Mouse (Mus musculus): Measurements from ENCODE around the gene Add3. TPM values are rescaled to one million over a fixed set of nuclear protein-coding genes. Genes with fewer than 3 reads are reported as not detected.
"Not testable (repeated sequence)": the region's sequence is repeated elsewhere in the genome, so short reads cannot be mapped to it uniquely, and the experiment has no call there.

The Add3 gene
- polyA plus RNA-seq, 1 experiment from 2014 or later = 120 TPM

GRCm38 (mm10) chr19:53225249-53226070 is 85.2 kb downstream of the Add3 start:
- not testable (repeated sequence) for H3K4me3 ChIP-seq (ENCODE audit: low read depth, low read length); H3K4me1 ChIP-seq (replicated peaks; ENCODE audit: control insufficient read depth, insufficient read depth, low read length); DNase-seq (ENCODE audit: low spot score); ATAC-seq (replicated peaks; ENCODE audit: low FRiP score, low TSS enrichment, low read depth); H3K27ac ChIP-seq (ENCODE audit: low read depth); H3K9me3 ChIP-seq (ENCODE audit: control insufficient read depth, low read length); H3K27me3 ChIP-seq (replicated peaks; ENCODE audit: control insufficient read depth, insufficient read depth, low read length); H3K4me2 ChIP-seq (ENCODE audit: low read length); H3K9ac ChIP-seq (ENCODE audit: low read length)
- 78% methylated on average over 2 of the region's 2 CpGs for WGBS
- H3K36me3 ChIP-seq (ENCODE audit: control insufficient read depth, insufficient read depth, low read length) = peaks cover 41% of the 10 kb centered on the region

DNA sequence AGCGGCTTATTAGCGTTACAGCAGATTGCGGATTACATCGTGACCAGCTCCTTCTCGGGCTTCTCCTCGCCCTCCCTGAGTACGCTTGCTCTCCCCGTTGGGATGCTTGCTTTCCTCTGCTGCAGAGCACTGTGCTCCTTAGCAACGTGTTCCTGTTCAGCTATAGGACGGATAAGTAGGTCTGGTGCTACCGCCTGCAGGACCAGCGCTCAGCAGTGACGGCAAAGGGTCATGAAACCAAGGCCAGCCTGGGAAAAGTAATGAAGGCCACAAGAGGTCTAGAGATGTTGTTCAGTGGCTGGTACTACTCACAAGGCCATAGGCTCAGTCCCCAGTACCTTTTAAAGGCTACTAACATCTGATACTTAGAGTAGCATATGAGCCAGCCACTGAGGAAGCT is 86.4 kb downstream of the Add3 start:
- Histone ChIP-seq H3K4me1 (replicated peaks; ENCODE audit: control insufficient read depth, insufficient read depth, low read length) (no peaks in the 10 kb centered on the region), H3K27me3 (replicated peaks; ENCODE audit: control insufficient read depth, insufficient read depth, low read length) (no peaks in the 10 kb centered on the region), H3K9ac (ENCODE audit: low read length) (no peak overlapping the region), H3K9me3 (ENCODE audit: control insufficient read depth, low read length) (no peaks in the 10 kb centered on the region), H3K4me2 (ENCODE audit: low read length) (no peak overlapping the region), H3K27ac (ENCODE audit: low read depth) (no peak overlapping the region), H3K36me3 (ENCODE audit: control insufficient read depth, insufficient read depth, low read length) (peaks cover 42% of the 10 kb centered on the region), H3K4me3 (ENCODE audit: low read depth, low read length) (no peak overlapping the region)
- no peak for ATAC-seq (replicated peaks; ENCODE audit: low FRiP score, low TSS enrichment, low read depth)
- DNase-seq (ENCODE audit: low spot score) = no peak
- WGBS = 73% methylated on average over 13 of the region's 13 CpGs

GRCm38 (mm10) chr19:53228064-53228794 is 88.0 kb downstream of the Add3 start:
- DNase-seq (ENCODE audit: low spot score) = no peak
- WGBS = 93% methylated on average over 7 of the region's 7 CpGs
- Histone ChIP-seq H3K4me3 (ENCODE audit: low read depth, low read length) (no peak overlapping the region), H3K36me3 (ENCODE audit: control insufficient read depth, insufficient read depth, low read length) (peaks cover 56% of the 10 kb centered on the region), H3K9me3 (ENCODE audit: control insufficient read depth, low read length) (no peaks in the 10 kb centered on the region), H3K9ac (ENCODE audit: low read length) (no peak overlapping the region), H3K27ac (ENCODE audit: low read depth) (no peak overlapping the region), H3K4me1 (replicated peaks; ENCODE audit: control insufficient read depth, insufficient read depth, low read length) (no peaks in the 10 kb centered on the region), H3K27me3 (replicated peaks; ENCODE audit: control insufficient read depth, insufficient read depth, low read length) (no peaks in the 10 kb centered on the region), H3K4me2 (ENCODE audit: low read length) (no peak overlapping the region)
- no peak for ATAC-seq (replicated peaks; ENCODE audit: low FRiP score, low TSS enrichment, low read depth)

- DNase-seq (ENCODE audit: low spot score) = no peak
- Histone ChIP-seq H3K27me3 (replicated peaks; ENCODE audit: control insufficient read depth, insufficient read depth, low read length) (no peaks in the 10 kb centered on the region), H3K27ac (ENCODE audit: low read depth) (no peak overlapping the region), H3K9me3 (ENCODE audit: control insufficient read depth, low read length) (no peaks in the 10 kb centered on the region), H3K4me1 (replicated peaks; ENCODE audit: control insufficient read depth, insufficient read depth, low read length) (no peaks in the 10 kb centered on the region), H3K4me3 (ENCODE audit: low read depth, low read length) (no peak overlapping the region), H3K36me3 (ENCODE audit: control insufficient read depth, insufficient read depth, low read length) (peaks cover 85% of the 10 kb centered on the region), H3K4me2 (ENCODE audit: low read length) (no peak overlapping the region), H3K9ac (ENCODE audit: low read length) (no peak overlapping the region)
- WGBS = 75% methylated on average over 11 of the region's 11 CpGs
- no peak for ATAC-seq (replicated peaks; ENCODE audit: low FRiP score, low TSS enrichment, low read depth)
These were observed 90.9 kb downstream of the Add3 start for GRCm38 (mm10) chr19:53230942-53231815.

DNA sequence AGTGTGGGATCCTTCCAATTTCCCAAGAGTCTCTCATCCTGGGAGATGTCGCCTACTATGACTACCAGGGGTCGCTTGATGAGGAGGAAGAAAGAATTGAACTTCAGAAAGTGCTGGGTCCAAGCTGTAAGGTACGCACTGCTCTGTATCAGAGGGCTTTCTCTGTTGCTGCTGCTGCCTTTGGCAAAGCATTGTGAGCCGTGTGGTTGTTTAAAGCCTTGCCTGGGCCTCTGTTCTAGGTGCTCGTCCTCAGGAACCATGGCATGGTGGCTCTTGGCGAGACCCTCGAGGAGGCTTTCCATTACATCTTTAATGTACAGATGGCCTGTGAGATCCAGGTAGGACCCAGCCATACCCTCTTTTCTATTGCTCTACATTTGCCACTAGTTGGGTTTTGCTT is 93.3 kb downstream of the Add3 start:
- no peaks in the 10 kb centered on the region for H3K9me3 ChIP-seq (ENCODE audit: control insufficient read depth, low read length)
- over 99% methylated on average over 7 of the region's 7 CpGs for WGBS
- H3K4me3 ChIP-seq (ENCODE audit: low read depth, low read length) = no peak overlapping the region
- H3K36me3 ChIP-seq (ENCODE audit: control insufficient read depth, insufficient read depth, low read length) = peaks cover 89% of the 10 kb centered on the region
- no peaks in the 10 kb centered on the region for H3K27me3 ChIP-seq (replicated peaks; ENCODE audit: control insufficient read depth, insufficient read depth, low read length)
- no peak overlapping the region for H3K9ac ChIP-seq (ENCODE audit: low read length)
- no peak overlapping the region for H3K27ac ChIP-seq (ENCODE audit: low read depth)
- no peak overlapping the region for H3K4me2 ChIP-seq (ENCODE audit: low read length)
- H3K4me1 ChIP-seq (replicated peaks; ENCODE audit: control insufficient read depth, insufficient read depth, low read length) = no peaks in the 10 kb centered on the region
- DNase-seq (ENCODE audit: low spot score) (no peak), ATAC-seq (replicated peaks; ENCODE audit: low FRiP score, low TSS enrichment, low read depth) (no peak)

DNA sequence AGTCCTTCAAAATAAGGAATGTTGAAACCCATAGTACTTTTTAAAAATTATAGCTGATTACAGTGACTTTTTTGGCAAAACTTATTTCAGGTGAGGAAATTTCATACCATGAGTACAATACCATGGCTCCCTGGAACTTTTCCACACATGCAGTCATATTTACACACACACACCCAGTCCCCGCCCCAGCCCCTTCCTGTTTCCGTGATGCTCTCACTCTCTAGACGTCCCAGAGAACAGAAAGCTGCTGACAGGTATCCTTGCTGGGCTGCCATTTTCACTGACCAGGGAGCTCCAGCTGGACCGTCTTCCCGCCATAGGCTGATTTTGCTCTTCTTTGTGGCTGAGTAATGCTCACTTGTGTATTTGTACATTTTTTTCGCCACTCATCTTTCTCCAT is 101.6 kb downstream of the Add3 start:
- Histone ChIP-seq H3K36me3 (ENCODE audit: control insufficient read depth, insufficient read depth, low read length) (peaks cover 95% of the 10 kb centered on the region), H3K4me2 (ENCODE audit: low read length) (no peak overlapping the region), H3K27ac (ENCODE audit: low read depth) (no peak overlapping the region), H3K4me3 (ENCODE audit: low read depth, low read length) (no peak overlapping the region), H3K9ac (ENCODE audit: low read length) (no peak overlapping the region), H3K4me1 (replicated peaks; ENCODE audit: control insufficient read depth, insufficient read depth, low read length) (no peaks in the 10 kb centered on the region), H3K9me3 (ENCODE audit: control insufficient read depth, low read length) (no peaks in the 10 kb centered on the region), H3K27me3 (replicated peaks; ENCODE audit: control insufficient read depth, insufficient read depth, low read length) (no peaks in the 10 kb centered on the region)
- ATAC-seq (replicated peaks; ENCODE audit: low FRiP score, low TSS enrichment, low read depth) (no peak), DNase-seq (ENCODE audit: low spot score) (no peak)
- WGBS = 81% methylated on average over 6 of the region's 6 CpGs

- H3K27ac ChIP-seq (ENCODE audit: low read depth) = no peak overlapping the region
- 81% methylated on average over 10 of the region's 10 CpGs for WGBS
- no peaks in the 10 kb centered on the region for H3K9me3 ChIP-seq (ENCODE audit: control insufficient read depth, low read length)
- no peaks in the 10 kb centered on the region for H3K27me3 ChIP-seq (replicated peaks; ENCODE audit: control insufficient read depth, insufficient read depth, low read length)
- DNase-seq (ENCODE audit: low spot score) = no peak
- H3K9ac ChIP-seq (ENCODE audit: low read length) = no peak overlapping the region
- 0 out of 2 replicates have a peak, but pooled peaks cover 2% of the 10 kb centered on the region for H3K4me1 ChIP-seq (replicated peaks; ENCODE audit: control insufficient read depth, insufficient read depth, low read length)
- no peak overlapping the region for H3K4me2 ChIP-seq (ENCODE audit: low read length)
- no peak overlapping the region for H3K4me3 ChIP-seq (ENCODE audit: low read depth, low read length)
- H3K36me3 ChIP-seq (ENCODE audit: control insufficient read depth, insufficient read depth, low read length) = peaks cover 84% of the 10 kb centered on the region
- ATAC-seq (replicated peaks; ENCODE audit: low FRiP score, low TSS enrichment, low read depth) = no peak
These were observed 103.7 kb downstream of the Add3 start for GRCm38 (mm10) chr19:53243956-53244355.

GRCm38 (mm10) chr19:53247558-53247957 is 107.3 kb downstream of the Add3 start:
- Histone ChIP-seq H3K4me3 (ENCODE audit: low read depth, low read length) (no peak overlapping the region), H3K4me2 (ENCODE audit: low read length) (no peak overlapping the region), H3K9me3 (ENCODE audit: control insufficient read depth, low read length) (no peaks in the 10 kb centered on the region), H3K9ac (ENCODE audit: low read length) (no peak overlapping the region), H3K4me1 (replicated peaks; ENCODE audit: control insufficient read depth, insufficient read depth, low read length) (0 out of 2 replicates have a peak, but pooled peaks cover 2% of the 10 kb centered on the region), H3K36me3 (ENCODE audit: control insufficient read depth, insufficient read depth, low read length) (peaks cover 59% of the 10 kb centered on the region), H3K27me3 (replicated peaks; ENCODE audit: control insufficient read depth, insufficient read depth, low read length) (no peaks in the 10 kb centered on the region), H3K27ac (ENCODE audit: low read depth) (no peak overlapping the region)
- WGBS = 56% methylated on average over 2 of the region's 2 CpGs
- 0 out of 2 replicates have a peak, but pooled peaks have one; percentile 46 for ATAC-seq (replicated peaks; ENCODE audit: low FRiP score, low TSS enrichment, low read depth)
- DNase-seq (ENCODE audit: low spot score) = no peak
